Mouse (Mus musculus) left cerebral cortex, postnatal 36 days (tissue): ENCODE data around the gene Pcnx2. TPM values are rescaled to one million over a fixed set of nuclear protein-coding genes. Genes with fewer than 3 reads are reported as not detected.

ENCODE experiments used
- DNase-seq, 2 experiments: peaks; one replicate each; pipeline ENCODE4 v3.0.0; 2021 to 2022; ENCODE audit warnings: low spot score in 2 of 2, mixed read lengths in 1 of 2
- intact Hi-C: fragments of 180-260 bp; cut with DNase I; formaldehyde crosslinking; loops from one replicate; pipeline ENCODE4 v1.15.1; 2025
- total RNA-seq, 2 experiments: library from RNA; stranded (reverse); gene quantifications; 2 replicates each; pipeline ENCODE4 v1.2.3; 2021

Pcnx2 gene
- total RNA-seq, 2 experiments from 2014 or later, result 87.6 to 97.2 TPM

GRCm38 (mm10) chr8:125727797-125728196 lies 170.3 kb downstream of the Pcnx2 start:
- DNase-seq, result no peak
- intact Hi-C loops, result no loop called here

GRCm38 (mm10) chr8:125726986-125727385 lies 171.1 kb downstream of the Pcnx2 start:
- no peak for DNase-seq
- intact Hi-C loops, result no loop called here

- DNase-seq, result no peak
- intact Hi-C loops, result no loop called here
Observed at GRCm38 (mm10) chr8:125726143-125726542, 172.0 kb downstream of the Pcnx2 start.

- DNase-seq, result no peak
- intact Hi-C loops, result no loop called here
Observed at GRCm38 (mm10) chr8:125725037-125725820, 172.9 kb downstream of the Pcnx2 start.

- DNase-seq, result no peak
- intact Hi-C loops, result no loop called here
Observed at GRCm38 (mm10) chr8:125723437-125723836, 174.7 kb downstream of the Pcnx2 start.

GRCm38 (mm10) chr8:125722675-125723074 lies 175.4 kb downstream of the Pcnx2 start:
- DNase-seq, result no peak
- intact Hi-C loops, result no loop called here

GRCm38 (mm10) chr8:125718914-125719313 lies 179.2 kb downstream of the Pcnx2 start:
- no peak for DNase-seq
- intact Hi-C loops, result no loop called here

- intact Hi-C loops, result no loop called here
- no peak for DNase-seq
Observed at GRCm38 (mm10) chr8:125716613-125717012, 181.5 kb downstream of the Pcnx2 start.

GRCm38 (mm10) chr8:125716211-125716610 lies 181.9 kb downstream of the Pcnx2 start:
- intact Hi-C loops, result no loop called here
- DNase-seq, result no peak

- intact Hi-C loops, result no loop called here
- no peak for DNase-seq
Observed at GRCm38 (mm10) chr8:125711514-125711913, 186.6 kb downstream of the Pcnx2 start.

GRCm38 (mm10) chr8:125709171-125709570 lies 188.9 kb downstream of the Pcnx2 start:
- intact Hi-C loops, result no loop called here
- no peak for DNase-seq

GRCm38 (mm10) chr8:125705816-125706215 lies 192.3 kb downstream of the Pcnx2 start:
- intact Hi-C loops, result no loop called here

GRCm38 (mm10) chr8:125704434-125704833 lies 193.7 kb downstream of the Pcnx2 start:
- intact Hi-C loops, result no loop called here
- no peak for DNase-seq

More at GRCm38 (mm10) chr8:125705816-125706215, 192.3 kb downstream of the Pcnx2 start:
- no peak for DNase-seq

GRCm38 (mm10) chr8:125702868-125703473 lies 195.1 kb downstream of the Pcnx2 start:
- intact Hi-C loops, result no loop called here
- DNase-seq, result no peak

Other genes with a start within 250 kb of the Pcnx2 start
- gene Map10, start 228.5 kb downstream of the Pcnx2 start, total RNA-seq, result 1 to 10 TPM; 3.6 to 5.3 TPM
- 10 to 100 TPM; 23.1 to 23.8 TPM for gene Ntpcr, start 168.4 kb downstream of the Pcnx2 start, total RNA-seq
- 1 to 10 TPM; 1.9 to 2.9 TPM for gene Map3k21, start 12.1 kb upstream of the Pcnx2 start, total RNA-seq
- gene Kcnk1, start 96.9 kb upstream of the Pcnx2 start, total RNA-seq, result 100 to 1,000 TPM in 1 of 2 experiments, 10 to 100 TPM in 1; 86.8 to 102 TPM